Mouse (Mus musculus): Measurements from ENCODE around the gene Bcl2l1. TPM values are rescaled to one million over a fixed set of nuclear protein-coding genes. Genes with fewer than 3 reads are reported as not detected.

Gene Bcl2l1
- polyA plus RNA-seq, 1 experiment = 42.2 TPM

GRCm38 (mm10) chr2:152772231-152772630 lies 59.3 kb downstream of the Bcl2l1 start:
- no peak for DNase-seq (ENCODE audit: low read depth)

- no peak for DNase-seq (ENCODE audit: low read depth)
These were observed 60.0 kb downstream of the Bcl2l1 start for GRCm38 (mm10) chr2:152771571-152771970.

GRCm38 (mm10) chr2:152769677-152770076 lies 61.9 kb downstream of the Bcl2l1 start:
- no peak for DNase-seq (ENCODE audit: low read depth)

- DNase-seq (ENCODE audit: low read depth) = no peak
These were observed 63.8 kb downstream of the Bcl2l1 start for GRCm38 (mm10) chr2:152767618-152768271.

GRCm38 (mm10) chr2:152766387-152767123 lies 65.0 kb downstream of the Bcl2l1 start:
- DNase-seq (ENCODE audit: low read depth) = no peak

GRCm38 (mm10) chr2:152765045-152765674 lies 66.4 kb downstream of the Bcl2l1 start:
- no peak for DNase-seq (ENCODE audit: low read depth)

GRCm38 (mm10) chr2:152764172-152765044 lies 67.1 kb downstream of the Bcl2l1 start:
- no peak for DNase-seq (ENCODE audit: low read depth)

- no peak for DNase-seq (ENCODE audit: low read depth)
These were observed 68.2 kb downstream of the Bcl2l1 start for GRCm38 (mm10) chr2:152763310-152763709.

- DNase-seq (ENCODE audit: low read depth) = no peak
These were observed 73.2 kb downstream of the Bcl2l1 start for GRCm38 (mm10) chr2:152758351-152758750.

- no peak for DNase-seq (ENCODE audit: low read depth)
These were observed 74.0 kb downstream of the Bcl2l1 start for GRCm38 (mm10) chr2:152757478-152757877.

- no peak for DNase-seq (ENCODE audit: low read depth)
These were observed 74.8 kb downstream of the Bcl2l1 start for GRCm38 (mm10) chr2:152756474-152757393.

- no peak for DNase-seq (ENCODE audit: low read depth)
These were observed 77.4 kb downstream of the Bcl2l1 start, which contains the start of gene Cox4i2 for GRCm38 (mm10) chr2:152753944-152754711. Gene Cox4i2, plus strand, starts transcription at chr2:152754173.

GRCm38 (mm10) chr2:152742435-152742834 lies 89.1 kb downstream of the Bcl2l1 start:
- no peak for DNase-seq (ENCODE audit: low read depth)

- peak; percentile 91 for DNase-seq (ENCODE audit: low read depth)
These were observed 90.1 kb downstream of the Bcl2l1 start for GRCm38 (mm10) chr2:152741153-152742041.

GRCm38 (mm10) chr2:152740490-152740889 lies 91.0 kb downstream of the Bcl2l1 start:
- no peak for DNase-seq (ENCODE audit: low read depth)

- no peak for DNase-seq (ENCODE audit: low read depth)
These were observed 91.7 kb downstream of the Bcl2l1 start for GRCm38 (mm10) chr2:152739842-152740260.

- no peak for DNase-seq (ENCODE audit: low read depth)
These were observed 92.3 kb downstream of the Bcl2l1 start for GRCm38 (mm10) chr2:152739031-152739841.

GRCm38 (mm10) chr2:152738341-152738740 lies 93.2 kb downstream of the Bcl2l1 start:
- no peak for DNase-seq (ENCODE audit: low read depth)
